Mouse (Mus musculus) neural tube, embryonic 14.5 days (tissue): ENCODE measurements around the gene Nrgn. TPM values are rescaled to one million over a fixed set of nuclear protein-coding genes. Genes with fewer than 3 reads are reported as not detected.

ENCODE experiments used
- ATAC-seq: fragments of 200-750 bp; cut with Nextera tagmentation; 2 replicates; pipeline ENCODE4 v1.8.0; 2017; ENCODE audit warnings: low read depth, mild to moderate bottlenecking, moderate TSS enrichment, moderate library complexity
- H3K27ac ChIP-seq: fragments of 300-500 bp; sonication (generic); 2 replicates; pipeline ENCODE4 v1.5.1; 2014; ENCODE audit warnings: low read depth, mild to moderate bottlenecking, control low read depth, low read length, moderate library complexity, mixed read lengths
- H3K27me3 ChIP-seq: fragments of 300-500 bp; sonication (generic); 2 replicates; pipeline ENCODE4 v1.6.1; 2014; ENCODE audit warnings: low read length; ENCODE audit not compliant: control insufficient read depth, insufficient read depth
- H3K36me3 ChIP-seq: fragments of 300-500 bp; sonication (generic); 2 replicates; pipeline ENCODE4 v1.6.1; 2014; ENCODE audit warnings: low read length, mixed read lengths; ENCODE audit not compliant: control insufficient read depth, insufficient read depth
- H3K4me1 ChIP-seq: fragments of 300-500 bp; sonication (generic); 2 replicates; pipeline ENCODE4 v1.6.1; 2014; ENCODE audit warnings: low read length; ENCODE audit not compliant: control insufficient read depth, insufficient read depth
- H3K4me2 ChIP-seq: fragments of 300-500 bp; sonication (generic); 2 replicates; pipeline ENCODE4 v1.6.1; 2014; ENCODE audit warnings: mild to moderate bottlenecking, low read depth, low read length, control low read depth
- H3K4me3 ChIP-seq: fragments of 300-500 bp; sonication (generic); 2 replicates; pipeline ENCODE4 v1.5.1; 2014; ENCODE audit warnings: low read depth, low read length, control low read depth, mixed read lengths
- H3K9ac ChIP-seq: fragments of 300-500 bp; sonication (generic); replicated peaks from 2 replicates; pipeline ENCODE4 v1.6.1; 2014; ENCODE audit warnings: low read depth, mild to moderate bottlenecking, control low read depth, low read length, mixed read lengths
- H3K9me3 ChIP-seq: fragments of 300-500 bp; sonication (generic); 2 replicates; pipeline ENCODE4 v1.6.1; 2016; ENCODE audit warnings: low read length; ENCODE audit not compliant: control insufficient read depth
- WGBS: fragments of 180-500 bp; shearing (Covaris S2); extraction: QIAGEN DNeasy Blood & Tissue Kit; methylation state at CpG from one replicate; pipeline ENCODE4 v1.1.7; 2014; 5-methylcytosine and 5-hydroxymethylcytosine counted together
- polyA plus RNA-seq: library from polyadenylated mRNA; unstranded; fragments of >200 nt; fragmentation: Nextera tagmentation; extraction: Ambion mirVana; gene quantifications from 2 replicates; pipeline ENCODE4 v1.2.1, GENCODE M21; 2014

Gene Nrgn
- polyA plus RNA-seq, 1 experiment from 2014 or later: 3.5 TPM

GRCm38 (mm10) chr9:37501170-37501569, 51.5 kb downstream of the Nrgn start:
- H3K4me3 ChIP-seq: no peak overlapping the region
- WGBS: 95% methylated on average over 1 of the region's 1 CpGs
- H3K4me1 ChIP-seq: no peaks in the 10 kb centered on the region
- no peaks in the 10 kb centered on the region for H3K36me3 ChIP-seq
- no peak overlapping the region for H3K27ac ChIP-seq
- H3K27me3 ChIP-seq: no peaks in the 10 kb centered on the region
- H3K4me2 ChIP-seq: no peak overlapping the region
- no peaks in the 10 kb centered on the region for H3K9me3 ChIP-seq
- no peak overlapping the region for H3K9ac ChIP-seq
- ATAC-seq: no peak

GRCm38 (mm10) chr9:37500201-37500600, 52.5 kb downstream of the Nrgn start:
- Histone ChIP-seq H3K4me1 (no peaks in the 10 kb centered on the region), H3K4me3 (no peak overlapping the region), H3K4me2 (no peak overlapping the region), H3K9me3 (no peaks in the 10 kb centered on the region), H3K36me3 (no peaks in the 10 kb centered on the region), H3K9ac (no peak overlapping the region), H3K27ac (no peak overlapping the region), H3K27me3 (no peaks in the 10 kb centered on the region)
- no peak for ATAC-seq
- WGBS: 77% methylated on average over 3 of the region's 3 CpGs

- H3K27ac ChIP-seq: no peak overlapping the region
- H3K36me3 ChIP-seq: no peaks in the 10 kb centered on the region
- no peak overlapping the region for H3K4me3 ChIP-seq
- no peaks in the 10 kb centered on the region for H3K27me3 ChIP-seq
- H3K9me3 ChIP-seq: no peaks in the 10 kb centered on the region
- ATAC-seq: no peak
- peaks cover 1% of the 10 kb centered on the region for H3K4me1 ChIP-seq
- H3K4me2 ChIP-seq: no peak overlapping the region
- no peak overlapping the region for H3K9ac ChIP-seq
These were observed 56.4 kb downstream of the Nrgn start for GRCm38 (mm10) chr9:37496325-37496724.

GRCm38 (mm10) chr9:37495761-37496160, 56.9 kb downstream of the Nrgn start:
- H3K36me3 ChIP-seq: no peaks in the 10 kb centered on the region
- H3K27ac ChIP-seq: no peak overlapping the region
- no peak overlapping the region for H3K4me3 ChIP-seq
- 75% methylated on average over 3 of the region's 3 CpGs for WGBS
- H3K9me3 ChIP-seq: no peaks in the 10 kb centered on the region
- H3K4me1 ChIP-seq: peaks cover 7% of the 10 kb centered on the region
- no peak overlapping the region for H3K4me2 ChIP-seq
- no peaks in the 10 kb centered on the region for H3K27me3 ChIP-seq
- no peak overlapping the region for H3K9ac ChIP-seq
- ATAC-seq: no peak

Other genes with a start within 250 kb of the Nrgn start
- gene Ccdc15, start 204.5 kb downstream of the Nrgn start, polyA plus RNA-seq: 7.4 and 8.7 TPM in 2 replicates
- 10.5 and 20.8 TPM in 2 replicates for gene Hepacam, start 185.6 kb downstream of the Nrgn start, polyA plus RNA-seq
- gene Robo4, start 151.0 kb downstream of the Nrgn start, polyA plus RNA-seq: 2.4 and 3.7 TPM in 2 replicates
- 13.6 and 25.1 TPM in 2 replicates for gene Robo3, start 119.7 kb downstream of the Nrgn start, polyA plus RNA-seq
- gene Msantd2, start 63.6 kb downstream of the Nrgn start, polyA plus RNA-seq: 36.2 and 39.5 TPM in 2 replicates
- 24.0 and 42.5 TPM in 2 replicates for gene Esam, start 24.8 kb downstream of the Nrgn start, polyA plus RNA-seq
- gene Vsig2, start 13.6 kb downstream of the Nrgn start, polyA plus RNA-seq: 0.76 and 1.1 TPM in 2 replicates
- 12.1 and 12.4 TPM in 2 replicates for gene Siae, start 2.8 kb upstream of the Nrgn start, polyA plus RNA-seq
- 10.5 and 11.2 TPM in 2 replicates for gene Spa17, start 60.8 kb upstream of the Nrgn start, polyA plus RNA-seq
- 81.4 and 94.0 TPM in 2 replicates for gene Tbrg1, start 104.4 kb upstream of the Nrgn start, polyA plus RNA-seq
- not detected in 2 replicates for gene Panx3, start 116.3 kb upstream of the Nrgn start, polyA plus RNA-seq
- gene Olfr160, start 163.3 kb upstream of the Nrgn start, polyA plus RNA-seq: not detected in 2 replicates
- gene Olfr874, start 192.2 kb upstream of the Nrgn start, polyA plus RNA-seq: not detected in 2 replicates
- gene Olfr875, start 219.0 kb upstream of the Nrgn start, polyA plus RNA-seq: not detected in 2 replicates